Mouse (Mus musculus): ENCODE results near the gene Bet1l.

Gene Bet1l

DNA sequence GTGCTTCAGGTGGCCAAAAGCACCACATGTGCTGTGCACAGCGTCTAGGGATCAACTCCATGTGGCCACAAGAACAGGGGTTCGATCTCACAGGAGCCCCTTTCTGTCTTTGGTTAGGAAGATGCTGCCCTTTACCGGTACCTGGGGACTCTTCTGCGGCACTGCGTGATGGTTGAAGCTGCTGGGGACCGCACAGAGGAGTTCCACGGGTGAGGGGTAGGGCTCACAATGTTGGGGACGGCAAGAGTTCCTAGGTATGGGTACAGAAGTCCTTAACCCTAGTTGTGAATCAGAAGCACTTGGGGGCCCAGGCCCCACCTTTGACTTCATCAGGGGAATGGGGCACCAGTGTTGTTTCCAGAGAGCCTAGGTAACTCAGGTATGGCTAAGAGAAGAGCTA is 1.4 kb upstream of the Bet1l start:
- DNase-seq (ENCODE audit: low spot score in 2 of 2): no peak

DNA sequence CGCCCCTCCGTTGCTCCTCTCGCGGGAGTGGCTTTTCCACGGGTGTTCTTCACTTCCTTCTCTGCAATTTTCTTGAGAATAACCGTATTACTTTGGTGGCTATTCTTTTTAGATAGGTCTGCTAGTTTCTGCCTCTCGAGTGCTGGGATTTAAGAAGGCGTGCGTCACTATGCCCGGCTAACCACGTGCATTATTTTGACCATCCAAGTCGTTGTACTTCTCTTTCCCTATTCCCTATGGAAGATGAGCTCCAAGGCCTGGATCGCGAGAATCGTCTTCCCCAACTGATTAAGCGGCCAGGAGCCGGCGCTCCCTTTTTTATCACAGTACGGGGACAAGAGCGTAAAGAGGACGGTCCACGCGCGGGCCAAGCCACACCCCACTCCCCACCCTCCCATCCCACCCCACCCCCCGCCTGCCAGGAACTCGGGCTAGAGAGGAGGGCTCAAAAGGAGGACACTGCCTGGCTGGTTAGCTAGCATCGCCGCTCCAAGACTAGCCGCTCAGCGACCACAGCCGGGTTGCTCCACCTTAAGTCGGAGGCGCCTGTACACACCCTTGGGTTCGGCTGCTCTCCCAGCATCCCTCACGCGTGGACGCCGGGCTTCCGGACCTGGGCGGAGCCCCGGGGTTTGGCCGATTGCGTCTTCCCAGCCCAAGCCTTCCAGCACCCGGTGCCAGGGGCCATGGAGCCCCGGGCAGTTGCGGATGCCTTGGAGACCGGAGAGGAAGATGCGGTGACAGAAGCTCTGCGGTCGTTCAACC is 410 bp downstream of the Bet1l start, which contains the start of gene Ric8a:
Gene Ric8a (plus strand): TSS at position 173 of the 765 bp plus-strand sequence.
- DNase-seq (ENCODE audit: low spot score in 2 of 2): peak; percentile 89 to 90

DNA sequence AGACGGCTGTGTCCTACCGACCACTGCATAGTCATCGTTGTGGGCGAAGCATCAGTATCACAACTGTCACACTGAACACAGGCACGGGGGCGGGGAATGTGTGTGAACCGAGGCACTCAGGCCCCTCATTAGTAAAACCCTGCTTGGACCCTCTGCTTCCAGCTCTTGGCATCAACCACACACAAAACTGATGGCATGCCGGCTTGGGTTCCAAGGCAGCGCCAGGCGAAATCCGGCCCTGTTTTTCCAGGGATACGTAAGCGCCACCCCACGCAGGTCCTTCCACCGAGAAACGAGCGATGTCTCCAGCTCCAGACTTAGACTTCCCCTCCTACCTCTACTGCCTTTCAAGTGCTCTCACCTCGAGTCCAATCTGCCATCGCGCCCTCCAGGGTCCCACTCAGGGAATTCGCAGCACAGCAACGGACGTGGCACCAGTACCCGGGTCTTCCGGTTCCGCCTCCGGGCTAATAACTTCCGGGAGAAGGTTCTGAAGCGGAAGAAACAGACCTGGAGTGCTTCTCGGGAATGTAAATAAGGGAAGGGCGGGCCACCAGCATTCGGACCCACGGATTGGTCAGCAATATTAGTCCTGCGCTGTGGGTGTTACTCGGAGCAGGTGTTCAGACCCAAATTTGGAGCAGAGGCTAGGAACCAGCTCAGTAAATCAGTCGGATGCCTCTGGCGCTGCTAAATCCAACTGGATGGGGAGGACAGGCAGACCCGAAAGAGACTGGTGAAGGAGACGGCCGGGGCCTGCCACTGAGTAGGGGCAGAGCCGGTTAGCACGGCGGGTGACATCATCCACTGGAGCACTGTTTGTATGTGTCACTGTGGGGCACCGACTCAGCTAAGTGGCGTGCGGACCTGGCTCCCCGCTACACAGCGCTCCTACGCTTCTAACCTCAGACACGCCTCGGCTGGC is 1.3 kb downstream of the Bet1l start, which contains the start of gene Gm45785:
Gene Gm45785 (minus strand): TSS at position 472 of the 925 bp plus-strand sequence.
- DNase-seq (ENCODE audit: low spot score in 2 of 2): peak; percentile 84 to 89

DNA sequence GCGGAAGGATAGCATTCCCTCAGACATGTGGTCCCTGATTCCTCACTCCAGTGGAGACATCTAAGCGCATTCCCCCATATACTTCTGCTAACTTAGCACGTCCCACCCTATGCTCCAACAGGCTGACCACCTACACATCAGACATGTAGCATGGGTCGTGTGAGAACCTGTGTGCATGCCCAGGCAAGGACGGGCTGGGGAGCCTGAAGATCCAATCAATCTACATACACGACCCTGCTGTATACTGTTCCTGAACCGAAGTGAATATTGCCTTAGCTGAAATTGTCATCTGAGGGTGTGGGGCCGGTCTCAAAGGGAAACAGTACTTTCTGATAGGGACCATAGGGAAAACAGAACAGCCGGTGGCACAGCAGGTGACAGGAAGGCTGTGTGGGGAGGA is 2.2 kb downstream of the Bet1l start:
- DNase-seq (ENCODE audit: low spot score in 2 of 2): no peak

DNA sequence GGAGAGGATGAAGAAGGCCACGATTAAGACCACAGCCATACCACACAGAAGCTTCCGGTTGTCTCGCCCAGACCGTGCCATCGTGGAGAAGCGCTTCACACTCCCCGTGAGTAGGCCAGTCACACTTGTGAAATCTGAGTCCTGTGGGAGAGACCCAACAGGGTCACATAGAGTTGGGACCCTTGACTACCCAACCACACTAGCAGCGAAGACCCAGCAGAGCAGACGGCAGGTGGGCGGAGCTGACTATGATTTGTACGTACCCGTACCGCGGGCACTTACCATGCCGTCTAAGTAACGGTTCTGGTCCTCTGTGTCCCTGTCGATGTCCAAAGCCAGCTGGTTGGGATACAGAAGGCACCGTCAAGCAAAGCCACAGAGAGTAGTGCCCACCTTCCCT is 2.9 kb downstream of the Bet1l start:
- no peak for DNase-seq (ENCODE audit: low spot score in 2 of 2)

DNA sequence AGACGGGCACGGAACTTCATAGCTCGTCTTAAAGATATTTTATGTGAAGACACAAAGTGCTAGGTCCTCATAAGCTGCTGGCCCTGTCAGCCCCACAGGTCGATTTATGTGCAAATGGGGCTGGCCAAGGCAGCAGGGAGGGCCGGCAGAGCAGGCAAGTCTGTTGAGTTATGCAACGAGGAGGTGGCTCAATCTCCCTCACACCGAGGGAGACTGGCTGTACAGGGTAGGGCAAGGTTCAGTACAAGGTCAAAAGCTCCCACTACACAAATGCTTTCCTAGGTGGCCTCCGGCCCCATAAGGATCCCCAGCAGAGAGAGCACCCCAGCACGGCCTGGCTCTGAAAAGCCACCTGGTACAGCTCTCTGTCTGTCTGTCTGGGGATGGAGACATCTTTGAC is 4.0 kb downstream of the Bet1l start:
- no peak for DNase-seq (ENCODE audit: low spot score in 2 of 2)

DNA sequence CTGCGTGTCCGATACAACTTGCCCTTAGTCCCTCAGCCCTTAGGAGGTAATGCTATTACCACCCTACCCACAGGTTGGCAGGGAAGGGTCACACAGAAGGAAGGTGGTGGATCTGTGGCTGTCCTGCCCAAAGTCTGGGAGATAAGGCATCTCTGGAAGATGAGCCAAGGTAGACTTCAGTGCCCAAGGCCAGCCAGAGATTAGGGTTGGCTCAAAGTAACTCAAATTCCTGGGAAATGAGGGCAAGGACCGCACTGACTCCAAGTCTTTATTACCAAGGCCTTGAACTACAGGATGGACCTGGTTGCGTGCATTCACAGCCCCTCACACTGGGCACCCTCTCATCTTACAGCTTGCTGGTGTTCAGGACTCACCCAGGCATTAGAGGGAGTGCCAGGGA is 5.5 kb downstream of the Bet1l start:
- no peak for DNase-seq (ENCODE audit: low spot score in 2 of 2)

DNA sequence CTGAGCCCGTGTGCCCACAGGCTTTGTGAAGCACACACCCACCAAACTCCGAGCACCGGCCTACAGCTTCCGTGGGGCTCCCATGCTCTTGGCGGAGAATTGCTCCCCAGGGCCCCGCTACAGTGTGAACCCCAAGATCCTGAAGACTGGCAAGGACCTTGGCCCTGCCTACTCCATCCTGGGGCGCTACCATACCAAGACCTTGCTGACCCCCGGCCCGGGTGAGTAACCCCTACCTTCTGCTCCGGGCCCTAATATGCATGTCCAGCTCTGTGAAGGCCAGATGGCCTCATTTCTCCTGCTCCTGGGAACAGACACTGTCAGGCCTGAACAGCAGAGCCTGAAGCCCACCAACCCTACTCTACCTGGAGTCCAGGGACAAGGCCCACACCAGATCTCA is 8.8 kb downstream of the Bet1l start:
- no peak for DNase-seq (ENCODE audit: low spot score in 2 of 2)

DNA sequence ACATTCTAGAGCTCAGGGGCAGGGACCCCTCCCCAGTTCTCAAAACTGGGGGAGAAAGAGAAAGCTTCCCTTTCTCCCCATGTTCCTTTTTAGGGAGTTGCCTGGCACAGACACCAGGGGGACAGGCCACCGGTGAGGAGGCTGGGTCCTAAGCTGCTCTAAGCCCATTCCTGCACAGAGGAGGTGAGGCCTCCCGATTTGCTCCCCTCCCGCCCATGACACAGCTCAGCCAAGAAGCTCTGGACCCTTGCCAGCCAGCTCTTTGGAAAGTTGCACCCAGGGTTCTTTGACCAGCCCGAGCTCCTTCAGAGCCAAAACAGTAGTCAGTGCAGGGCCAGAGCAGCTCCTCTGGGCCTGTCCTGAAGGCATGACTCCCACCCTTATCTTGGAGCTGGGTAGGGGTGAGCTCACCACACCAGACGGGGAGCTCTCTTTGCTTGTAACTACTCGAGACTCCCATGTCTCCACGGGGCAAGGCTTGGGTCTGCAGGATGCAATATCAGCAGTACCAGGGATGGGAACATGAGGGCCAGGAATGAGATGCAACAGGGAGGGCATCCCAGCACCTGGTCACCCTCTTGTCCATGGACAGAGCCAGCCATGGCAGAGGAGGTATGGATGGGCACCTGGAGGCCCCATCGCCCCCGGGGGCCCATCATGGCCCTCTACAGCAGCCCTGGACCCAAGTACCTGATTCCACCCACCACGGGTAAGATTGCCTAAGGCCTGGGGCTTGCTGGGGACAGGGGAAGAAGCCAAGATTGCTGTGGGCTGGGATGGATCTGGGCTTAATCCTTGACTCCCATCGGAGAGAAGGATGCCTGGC is 9.4 kb downstream of the Bet1l start, which contains the start of gene Odf3:
Gene Odf3 (plus strand): TSS at position 51 of the 826 bp plus-strand sequence.
- no peak for DNase-seq (ENCODE audit: low spot score in 2 of 2)

DNA sequence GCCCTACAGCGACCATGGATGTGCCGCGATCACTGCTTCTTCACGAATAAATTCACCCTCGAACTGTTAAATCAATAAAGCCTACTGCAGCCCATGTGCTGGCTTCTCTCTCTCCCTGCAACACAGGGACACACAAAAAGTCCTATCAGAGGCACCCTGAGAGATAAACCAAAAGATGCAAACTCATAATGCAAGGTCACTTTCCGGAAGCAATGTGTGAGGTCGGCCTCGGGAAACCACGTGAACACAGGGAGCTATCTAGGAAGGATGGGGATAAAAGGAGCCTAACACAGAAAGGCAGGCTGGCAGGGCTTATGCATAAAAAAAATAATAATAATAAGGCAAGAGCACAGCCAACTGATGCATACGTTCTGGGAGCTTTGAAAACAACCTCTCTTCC is 10.7 kb downstream of the Bet1l start:
- DNase-seq (ENCODE audit: low spot score in 2 of 2): no peak

DNA sequence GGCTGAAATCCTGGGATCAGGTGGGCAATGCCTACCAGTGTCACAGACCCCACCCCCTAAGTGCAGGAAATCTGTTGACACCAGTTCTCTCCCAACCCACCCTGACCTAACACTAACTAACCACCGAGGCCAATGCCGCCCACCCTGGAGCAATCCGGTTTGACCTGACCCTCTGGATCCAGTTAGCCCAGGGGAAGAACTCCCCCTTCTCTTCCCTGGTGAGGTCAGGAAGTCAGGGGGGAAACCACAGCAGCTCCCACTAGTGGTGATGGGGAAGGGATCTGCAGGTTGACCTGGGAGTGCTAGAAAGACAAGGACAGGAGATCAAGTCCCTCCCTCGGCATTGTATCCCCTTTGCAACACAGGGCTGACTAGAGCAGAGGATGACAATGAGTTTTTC is 11.7 kb downstream of the Bet1l start:
- no peak for DNase-seq (ENCODE audit: low spot score in 2 of 2)

DNA sequence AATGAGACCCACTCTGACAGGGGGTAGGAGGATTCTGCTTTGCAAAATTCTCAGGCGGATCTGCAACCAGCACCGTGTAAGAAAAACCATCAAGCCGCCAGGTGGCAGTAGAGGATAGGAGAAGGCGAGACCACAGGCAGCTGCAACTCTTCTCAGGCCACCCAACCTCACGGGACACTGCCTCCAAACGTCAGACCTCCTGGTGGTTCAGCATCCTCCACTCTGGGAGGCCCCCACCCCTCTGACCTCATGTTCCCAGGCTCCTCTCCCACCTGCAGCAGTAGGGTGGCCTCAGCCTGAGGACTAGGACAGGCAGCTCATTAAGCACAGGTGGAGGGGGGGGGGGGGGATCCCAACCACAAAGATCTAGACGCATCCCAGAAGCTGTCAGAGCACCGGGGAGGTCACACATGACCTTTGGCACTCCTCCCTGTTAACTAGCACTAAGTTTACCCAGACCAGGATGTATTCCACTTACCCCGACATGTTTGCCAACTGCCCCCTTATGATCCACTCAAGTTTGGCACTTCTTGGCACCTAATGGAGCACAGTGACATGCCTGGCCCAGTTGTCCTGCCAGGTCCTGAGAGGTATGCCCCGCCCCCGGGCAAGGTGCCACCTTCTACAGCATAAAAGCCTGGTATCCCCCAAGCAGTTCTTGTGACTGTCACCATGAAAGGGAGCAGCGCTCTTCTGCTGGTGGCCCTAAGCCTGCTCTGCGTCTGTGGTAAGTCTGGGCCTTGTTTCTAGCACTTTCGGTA is 12.3 kb downstream of the Bet1l start, which contains the start of gene Scgb1c1:
Gene Scgb1c1 (plus strand): TSS at position 643 of the 761 bp plus-strand sequence.
- DNase-seq (ENCODE audit: low spot score in 2 of 2): peak; percentile 86 to 97

DNA sequence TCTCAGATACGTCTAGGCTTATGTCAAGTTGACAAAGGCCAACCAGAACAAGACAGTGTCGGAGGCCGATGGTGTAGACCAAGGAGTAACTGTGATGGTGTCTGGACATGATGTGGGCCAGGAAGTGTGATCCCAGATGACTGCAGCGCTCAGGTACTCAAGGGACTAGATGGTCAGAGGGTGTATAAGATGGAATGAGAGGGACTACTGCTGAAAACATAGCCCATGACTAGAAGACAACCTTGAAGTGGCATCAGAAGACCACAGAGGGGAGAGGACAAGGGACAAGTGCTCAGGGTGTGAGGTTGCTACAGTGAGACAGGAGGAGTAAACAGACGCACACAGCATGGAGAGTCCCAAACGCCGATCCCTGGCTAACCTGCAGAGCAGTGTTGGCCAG is 13.6 kb downstream of the Bet1l start:
- no peak for DNase-seq (ENCODE audit: low spot score in 2 of 2)

DNA sequence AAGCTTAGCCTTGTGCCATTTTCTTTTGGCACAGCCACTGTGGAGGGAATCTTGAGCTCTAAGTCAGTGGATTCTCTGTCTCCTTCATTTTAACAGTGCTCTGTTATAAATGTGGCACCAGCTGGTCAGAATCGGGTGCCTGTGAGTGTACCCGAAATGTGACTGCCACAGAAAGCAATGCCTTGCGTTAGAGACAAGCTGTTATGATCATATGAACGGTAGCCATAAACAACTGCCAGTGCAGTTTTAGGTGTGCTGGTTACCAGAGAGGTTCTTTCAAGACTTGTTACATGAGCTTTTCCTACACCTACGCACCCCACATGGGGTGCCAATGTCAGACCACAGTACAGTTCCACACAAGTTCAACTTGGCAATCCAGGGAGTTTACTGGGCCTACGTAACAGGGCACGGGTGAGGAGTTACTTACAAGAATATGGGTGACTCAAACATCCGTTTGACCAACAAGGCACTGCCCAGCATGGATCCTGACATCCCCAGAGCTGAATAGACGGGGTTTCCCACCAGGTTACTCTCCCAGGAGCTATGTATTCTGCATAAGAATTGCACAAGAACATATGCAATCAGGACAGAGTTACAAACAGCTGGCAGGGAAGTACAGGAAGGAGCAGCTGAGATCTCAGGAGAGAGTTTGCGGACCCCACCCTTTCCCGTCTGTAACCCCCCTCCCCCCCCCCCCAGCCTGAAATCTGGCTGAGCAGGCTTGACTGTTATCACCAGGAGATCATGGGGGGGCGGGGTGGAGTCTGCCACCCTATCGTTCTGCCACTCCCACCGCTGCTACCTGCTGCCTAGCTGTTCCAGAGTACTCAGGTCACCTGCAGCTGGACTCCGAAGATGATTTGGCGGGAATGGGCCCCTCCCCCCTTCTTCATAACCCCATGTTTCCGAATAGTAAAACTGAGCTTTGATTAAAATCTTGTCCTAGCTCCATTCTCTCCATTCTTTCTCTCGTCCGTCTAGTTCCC is 16.3 kb downstream of the Bet1l start:
- DNase-seq (ENCODE audit: low spot score in 2 of 2): no peak

DNA sequence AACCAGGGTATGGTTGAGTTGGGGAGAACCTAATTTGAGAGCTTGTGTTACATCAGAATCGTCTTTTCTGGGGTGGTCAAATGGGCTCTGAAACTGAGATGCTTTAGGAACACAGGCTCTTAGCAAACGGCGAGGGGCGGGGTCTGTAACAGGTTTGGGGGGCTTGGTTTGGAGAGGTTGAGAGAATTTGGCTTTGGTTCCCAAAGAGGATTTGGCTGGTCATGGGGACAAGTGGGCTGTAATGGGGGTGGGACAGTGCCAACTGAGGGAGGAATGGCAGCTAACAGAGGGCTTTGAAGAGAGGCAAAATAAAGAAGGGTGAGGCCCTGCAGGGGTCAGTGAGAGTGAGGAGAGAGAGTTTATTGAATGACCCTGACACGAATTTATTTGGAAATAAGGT is 17.8 kb downstream of the Bet1l start:
- no peak for DNase-seq (ENCODE audit: low spot score in 2 of 2)

DNA sequence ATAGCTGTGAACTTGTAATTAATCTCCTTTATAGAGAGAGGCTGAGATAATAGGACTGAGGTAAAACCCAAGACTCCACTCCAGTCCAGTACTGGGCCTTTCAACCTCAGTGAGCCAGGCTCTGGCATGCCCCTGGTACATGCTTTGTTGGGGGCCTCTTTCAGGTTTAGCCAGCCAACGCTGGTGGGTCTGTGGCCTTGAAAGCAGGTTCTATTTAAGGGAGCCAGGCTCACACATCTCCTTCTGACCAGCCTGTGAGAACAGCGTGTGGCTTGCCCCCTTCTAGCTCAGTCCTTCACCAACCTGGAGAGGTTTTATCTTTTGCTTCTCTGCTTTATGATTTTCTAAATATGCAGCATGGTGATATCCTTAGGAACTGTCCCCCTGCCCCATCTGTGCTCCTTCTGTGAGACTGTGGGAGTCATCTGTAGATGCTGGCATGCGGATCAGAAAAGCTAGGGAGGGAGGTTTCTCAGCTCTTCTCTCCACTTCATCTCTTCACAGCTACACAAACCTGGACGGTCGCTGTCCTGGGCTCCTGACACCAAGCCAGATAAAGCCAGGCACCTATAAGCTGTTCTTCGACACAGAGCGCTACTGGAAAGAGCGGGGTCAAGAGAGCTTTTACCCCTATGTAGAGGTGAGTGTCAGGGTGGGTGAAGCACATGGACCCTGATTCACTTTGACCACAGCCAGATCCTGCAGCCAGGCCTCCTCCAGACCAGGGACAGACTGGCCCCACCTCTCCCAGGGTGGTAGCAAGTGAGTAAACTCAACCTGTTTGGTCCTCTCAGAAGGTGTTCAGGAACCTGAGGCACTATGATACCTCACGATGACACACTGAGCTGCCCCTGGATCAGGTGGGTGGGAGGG is 20.9 kb downstream of the Bet1l start:
- peak in 1 of 2 experiments; percentile 40 for DNase-seq (ENCODE audit: low spot score in 2 of 2)

DNA sequence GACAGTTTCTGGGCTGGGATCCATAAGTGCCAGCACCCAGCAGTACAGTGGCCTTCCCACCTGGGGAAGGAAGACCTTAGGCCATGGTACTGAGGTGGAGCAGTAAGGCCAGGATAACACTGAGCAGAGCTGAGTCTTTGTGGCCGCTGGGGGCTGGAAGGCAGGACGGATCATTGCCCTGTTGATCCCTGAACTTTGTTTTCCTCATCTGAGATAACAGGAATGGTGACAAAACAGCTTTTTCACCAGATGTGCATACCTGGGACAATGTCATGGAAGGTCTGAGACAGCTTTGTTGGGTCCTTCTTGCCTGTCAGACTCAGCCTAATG is 21.7 kb downstream of the Bet1l start:
- no peak for DNase-seq (ENCODE audit: low spot score in 2 of 2)

DNA sequence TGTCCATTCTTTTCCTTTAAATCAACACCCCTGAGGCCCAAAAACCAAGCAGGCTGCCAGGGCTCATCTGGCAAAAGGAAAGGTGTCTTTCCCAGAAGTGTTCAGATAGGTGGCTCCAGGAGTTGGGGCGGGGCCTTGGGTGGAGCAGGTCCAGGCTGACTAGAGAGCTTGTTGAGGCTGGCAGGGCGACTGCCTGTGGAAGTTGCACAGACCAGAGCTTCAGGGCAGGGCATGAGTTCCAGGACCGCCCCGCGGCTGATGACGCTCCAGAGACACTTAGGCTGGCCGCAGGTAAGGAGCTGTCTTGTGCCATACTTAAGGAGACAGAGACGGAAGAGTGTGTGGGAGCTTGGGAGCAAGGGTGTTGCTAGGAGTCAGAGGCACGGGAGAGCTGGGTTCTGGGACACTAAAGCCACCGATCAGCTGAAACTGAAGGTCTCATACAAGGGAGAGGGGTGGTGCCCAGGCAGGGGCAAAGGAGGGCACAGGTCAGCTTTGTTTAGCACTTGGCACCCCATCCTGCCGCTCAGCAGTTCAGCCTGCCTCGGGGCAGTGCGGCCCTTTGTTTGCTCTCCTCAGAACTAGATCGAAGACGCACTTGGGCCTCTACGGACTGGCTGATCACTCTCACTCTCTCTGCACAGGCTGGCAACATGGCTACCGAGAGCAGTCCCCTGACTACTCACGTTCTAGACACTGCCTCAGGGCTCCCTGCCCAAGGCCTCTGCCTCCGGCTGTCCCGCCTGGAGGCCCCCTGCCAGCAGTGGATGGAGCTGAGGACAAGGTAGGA is 22.2 kb downstream of the Bet1l start, which contains the start of gene Urah:
Gene Urah (plus strand): TSS at position 51 of the 790 bp plus-strand sequence.
- DNase-seq (ENCODE audit: low spot score in 2 of 2): no peak
